Mouse (Mus musculus) intestine, embryonic 15.5 days (tissue): ENCODE data around the gene Prrt1. TPM values are rescaled to one million over a fixed set of nuclear protein-coding genes. Genes with fewer than 3 reads are reported as not detected.

ENCODE experiments used
- ATAC-seq: fragments of 200-750 bp; cut with Nextera tagmentation; 2 replicates; pipeline ENCODE4 v1.8.0; 2017; ENCODE audit warnings: moderate TSS enrichment, moderate library complexity
- H3K27ac ChIP-seq: fragments of 300-500 bp; sonication (generic); 2 replicates; pipeline ENCODE4 v1.5.1; 2015; ENCODE audit warnings: mild to moderate bottlenecking, inconsistent platforms
- H3K27me3 ChIP-seq: fragments of 300-500 bp; sonication (generic); replicated peaks from 2 replicates; pipeline ENCODE4 v1.6.1; 2015; ENCODE audit warnings: inconsistent platforms
- H3K36me3 ChIP-seq: fragments of 300-500 bp; sonication (generic); 2 replicates; pipeline ENCODE4 v1.6.1; 2015; ENCODE audit warnings: inconsistent platforms
- H3K4me1 ChIP-seq: fragments of 300-500 bp; sonication (generic); replicated peaks from 2 replicates; pipeline ENCODE4 v1.6.1; 2015; ENCODE audit warnings: inconsistent platforms
- H3K4me2 ChIP-seq: fragments of 300-500 bp; sonication (generic); replicated peaks from 2 replicates; pipeline ENCODE4 v1.6.1; 2015; ENCODE audit warnings: mild to moderate bottlenecking, inconsistent platforms
- H3K4me3 ChIP-seq: fragments of 300-500 bp; sonication (generic); replicated peaks from 2 replicates; pipeline ENCODE4 v1.5.1; 2015; ENCODE audit warnings: inconsistent platforms
- H3K9ac ChIP-seq: fragments of 300-500 bp; sonication (generic); 2 replicates; pipeline ENCODE4 v1.6.1; 2015; ENCODE audit warnings: inconsistent platforms
- H3K9me3 ChIP-seq: fragments of 300-500 bp; sonication (generic); 2 replicates; pipeline ENCODE4 v1.6.1; 2016; ENCODE audit warnings: inconsistent platforms
- WGBS: fragments of 180-500 bp; shearing (Covaris S2); methylation state at CpG from one replicate; pipeline ENCODE4 v1.1.7; 2015; 5-methylcytosine and 5-hydroxymethylcytosine counted together
- polyA plus RNA-seq: library from polyadenylated mRNA; unstranded; fragments of >200 nt; fragmentation: Nextera tagmentation; extraction: Ambion mirVana; gene quantifications from 2 replicates; pipeline ENCODE4 v1.2.1, GENCODE M21; 2015

Prrt1 gene
- polyA plus RNA-seq, 1 experiment from 2014 or later = 0.49 TPM

DNA sequence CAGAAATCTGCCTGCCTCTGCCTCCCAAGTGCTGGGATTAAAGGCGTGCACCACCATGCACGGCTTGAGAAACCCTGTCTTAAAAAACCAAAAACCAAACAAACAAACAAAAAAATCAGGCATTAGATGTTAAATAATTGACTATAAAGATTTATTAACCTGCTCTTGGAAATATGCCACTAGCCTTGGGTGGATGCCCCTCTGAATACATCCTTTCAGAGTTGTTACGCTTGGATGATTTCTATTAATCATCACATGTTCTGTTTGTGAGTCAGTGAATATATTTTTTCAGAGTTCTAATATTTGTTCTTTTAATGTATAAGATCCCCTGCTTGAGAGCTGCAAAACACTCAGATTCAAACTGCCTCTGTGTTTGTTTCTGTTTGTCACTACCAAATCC lies 4.4 kb upstream of the Prrt1 start:
- no peaks in the 10 kb centered on the region for H3K9me3 ChIP-seq
- no peak overlapping the region for H3K4me2 ChIP-seq
- no peak overlapping the region for H3K27ac ChIP-seq
- WGBS = 92% methylated on average over 3 of the region's 3 CpGs
- H3K4me3 ChIP-seq = no peak overlapping the region
- H3K4me1 ChIP-seq = peaks cover 20% of the 10 kb centered on the region
- no peak overlapping the region for H3K9ac ChIP-seq
- H3K27me3 ChIP-seq = peaks cover 3% of the 10 kb centered on the region
- ATAC-seq = no peak
- peaks cover 21% of the 10 kb centered on the region; the same call in 1 of the 2 replicates for H3K36me3 ChIP-seq

DNA sequence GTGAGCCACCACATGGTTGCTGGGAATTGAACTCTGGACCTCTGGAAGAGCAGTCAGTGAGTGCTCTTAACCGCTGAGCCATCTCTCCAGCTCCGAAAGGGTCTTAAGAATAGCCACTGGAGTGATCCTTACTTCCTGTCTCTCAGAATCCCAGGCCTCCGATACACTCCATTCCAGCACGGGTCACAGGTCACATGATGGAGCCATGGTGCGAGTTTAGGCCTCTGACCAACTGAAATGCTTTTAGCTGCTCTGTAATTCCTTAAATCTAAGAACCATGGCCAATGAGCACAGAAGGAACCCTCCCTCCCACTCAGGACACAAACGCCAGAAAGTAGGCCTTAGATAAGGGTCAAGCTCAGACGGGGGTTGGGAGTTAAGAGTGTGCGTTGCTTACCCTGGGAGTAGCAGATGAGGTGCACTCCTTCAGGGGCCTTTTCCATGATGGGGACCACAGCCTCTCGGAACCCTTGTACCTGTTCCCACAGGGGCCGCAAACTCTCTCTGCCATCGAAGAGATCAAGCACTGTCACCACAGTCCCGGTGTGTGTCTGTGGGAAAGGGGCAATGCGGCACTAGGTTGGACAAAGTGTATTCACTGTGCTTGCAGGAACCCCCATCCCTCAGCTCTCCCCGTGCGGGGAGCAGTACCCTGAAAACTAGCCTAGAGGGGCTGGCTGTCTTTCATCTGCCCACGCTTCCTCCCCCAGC lies 3.1 kb upstream of the Prrt1 start:
- ATAC-seq = no peak
- H3K27me3 ChIP-seq = peaks cover 15% of the 10 kb centered on the region
- 54% methylated on average over 16 of the region's 16 CpGs for WGBS
- no peaks in the 10 kb centered on the region for H3K9me3 ChIP-seq
- H3K27ac ChIP-seq = peak overlapping the region; percentile 96
- H3K36me3 ChIP-seq = peaks cover 20% of the 10 kb centered on the region; the same call in 1 of the 2 replicates
- H3K4me1 ChIP-seq = peaks cover 31% of the 10 kb centered on the region
- H3K4me2 ChIP-seq = peak overlapping the region; percentile 92
- H3K9ac ChIP-seq = peak overlapping the region; percentile 66
- H3K4me3 ChIP-seq = peak overlapping the region; percentile 69

DNA sequence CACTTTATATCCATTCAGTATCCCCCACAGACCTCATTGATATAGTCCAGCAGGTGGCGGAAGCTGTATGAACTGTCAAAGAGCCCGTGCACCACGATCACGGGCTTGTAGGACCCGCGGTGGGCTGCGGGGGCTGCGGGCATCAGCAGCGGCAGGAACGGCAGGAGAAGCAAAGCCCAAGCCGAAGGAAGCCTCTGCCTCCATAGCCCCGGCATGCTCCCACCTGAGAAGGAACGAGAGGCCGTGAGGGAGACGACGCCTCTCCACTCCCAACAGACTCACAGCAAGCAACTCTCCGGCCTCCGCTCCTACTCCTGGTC lies 2.6 kb upstream of the Prrt1 start:
- peak overlapping the region; percentile 69 for H3K4me3 ChIP-seq
- H3K4me1 ChIP-seq = peaks cover 36% of the 10 kb centered on the region
- no peaks in the 10 kb centered on the region for H3K9me3 ChIP-seq
- H3K4me2 ChIP-seq = peak overlapping the region; percentile 92
- ATAC-seq = peak; percentile 26; the same call in 1 of the 2 replicates
- peaks cover 18% of the 10 kb centered on the region; the same call in 1 of the 2 replicates for H3K36me3 ChIP-seq
- under 1% methylated on average over 18 of the region's 18 CpGs for WGBS
- peak overlapping the region; percentile 66 for H3K9ac ChIP-seq
- peaks cover 20% of the 10 kb centered on the region for H3K27me3 ChIP-seq
- peak overlapping the region; percentile 96 for H3K27ac ChIP-seq

DNA sequence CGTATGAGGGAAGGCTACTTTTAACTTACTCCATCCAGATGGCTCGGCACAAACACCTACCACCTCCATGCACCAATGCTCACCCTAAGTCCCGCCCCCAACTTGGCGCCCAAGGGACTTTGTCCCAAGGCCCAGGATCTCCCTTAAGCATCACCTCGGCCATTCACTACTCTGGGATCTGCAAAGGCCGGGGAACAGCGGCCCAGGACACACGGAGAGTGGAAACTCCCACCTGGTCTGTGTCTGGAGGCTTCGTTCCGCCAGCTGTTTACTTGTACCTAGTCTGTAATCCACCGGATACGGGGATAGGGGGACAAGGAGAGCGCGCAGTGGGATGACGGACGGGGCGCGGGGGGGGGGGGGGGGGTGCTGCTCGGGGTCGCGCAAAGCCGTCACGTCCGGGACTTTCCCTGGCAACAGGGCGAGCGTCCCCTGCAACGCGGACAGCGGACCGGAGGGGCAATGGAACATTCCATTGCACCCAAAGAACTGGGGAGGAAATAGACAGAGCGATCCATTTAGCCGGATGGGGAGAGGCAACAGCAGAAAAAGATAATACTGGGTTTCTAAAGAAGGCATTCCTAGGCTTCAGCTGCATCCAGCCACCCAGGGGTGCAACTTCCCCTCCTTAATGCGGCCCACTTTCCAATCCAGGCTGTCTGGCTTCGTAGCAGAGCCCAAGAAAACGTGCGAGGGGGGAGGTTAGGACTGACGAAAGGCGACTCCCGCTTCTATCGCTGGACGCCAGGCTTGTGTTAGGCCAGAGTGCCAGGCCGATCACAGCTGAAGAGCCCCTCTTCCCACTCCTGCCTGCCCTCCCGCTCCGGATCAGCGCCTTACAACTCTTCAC lies 2.0 kb upstream of the Prrt1 start:
- peak; percentile 83 for ATAC-seq
- H3K4me3 ChIP-seq = peak overlapping the region; percentile 69
- peaks cover 24% of the 10 kb centered on the region for H3K27me3 ChIP-seq
- peak overlapping the region; percentile 92 for H3K4me2 ChIP-seq
- peak overlapping the region; percentile 66 for H3K9ac ChIP-seq
- peaks cover 40% of the 10 kb centered on the region for H3K4me1 ChIP-seq
- H3K36me3 ChIP-seq = peaks cover 14% of the 10 kb centered on the region; the same call in 1 of the 2 replicates
- H3K27ac ChIP-seq = peak overlapping the region; percentile 96
- H3K9me3 ChIP-seq = no peaks in the 10 kb centered on the region
- WGBS = under 1% methylated on average over 42 of the region's 45 CpGs

DNA sequence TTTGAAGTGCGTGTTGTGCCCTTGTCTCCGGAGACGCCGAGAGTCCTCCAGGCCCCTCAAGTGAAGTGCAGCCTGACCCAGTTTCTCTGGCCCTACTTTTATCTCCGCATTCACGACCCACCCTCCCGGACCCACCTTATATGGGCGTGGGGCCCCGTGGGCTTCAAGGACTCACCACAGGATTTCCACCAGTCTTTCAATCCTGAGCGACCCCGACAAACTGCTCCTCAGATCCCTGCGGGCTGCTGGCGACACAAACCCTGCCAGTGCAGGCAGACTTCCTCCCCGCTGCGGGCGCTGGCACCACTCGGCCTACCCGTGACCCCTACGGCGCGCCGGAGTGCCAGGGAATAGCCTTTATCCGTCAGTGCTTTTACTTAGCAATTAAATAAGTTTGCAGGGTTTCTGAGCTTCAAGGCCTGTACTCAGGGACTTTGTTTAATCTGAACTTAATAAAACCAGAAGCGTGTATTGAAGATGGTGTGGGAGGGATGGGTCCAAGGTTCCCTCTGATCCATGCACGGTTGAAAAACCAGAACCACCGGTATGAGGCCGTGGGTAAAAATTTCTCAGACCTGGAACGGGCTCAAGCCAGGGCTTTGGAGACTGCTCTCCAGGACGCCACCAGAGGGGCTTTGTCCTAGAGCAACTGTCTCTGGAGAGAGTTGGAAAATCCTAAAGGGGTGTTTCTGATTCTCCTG lies 1.2 kb upstream of the Prrt1 start, which contains the start of gene Ppt2:
Gene Ppt2, minus strand, starts transcription at position 568 of the 701 bp plus-strand sequence.
- Histone ChIP-seq H3K4me1 (peaks cover 40% of the 10 kb centered on the region), H3K9me3 (no peaks in the 10 kb centered on the region), H3K4me2 (peak within 1 kb of the TSS; percentile 92), H3K9ac (peak within 1 kb of the TSS; percentile 66), H3K4me3 (peak within 1 kb of the TSS; percentile 69), H3K27ac (peak within 1 kb of the TSS; percentile 96), H3K27me3 (peaks cover 24% of the 10 kb centered on the region), H3K36me3 (peaks cover 6% of the 10 kb centered on the region; the same call in 1 of the 2 replicates)
- ATAC-seq = peak; percentile 44
- WGBS = 2% methylated on average over 29 of the region's 29 CpGs

DNA sequence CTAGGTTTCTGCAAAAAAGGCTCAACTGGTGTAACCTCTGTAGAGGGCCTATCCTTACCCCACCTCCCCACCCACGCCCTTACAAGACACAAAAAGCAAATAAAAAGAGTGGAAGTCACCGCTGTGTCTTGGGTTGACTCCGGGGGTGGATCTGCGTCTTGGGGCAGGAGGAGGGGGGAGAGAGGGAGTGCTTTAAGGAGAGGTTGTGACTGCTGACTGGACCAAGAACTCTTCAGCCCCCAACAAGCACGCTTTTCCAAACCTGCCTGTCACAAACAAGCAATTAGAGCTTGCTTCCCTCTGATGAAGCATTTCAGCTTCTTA lies 727 bp upstream of the Prrt1 start:
- Histone ChIP-seq H3K27me3 (peaks cover 26% of the 10 kb centered on the region), H3K4me2 (peak overlapping the region; percentile 92), H3K4me1 (peaks cover 40% of the 10 kb centered on the region), H3K9me3 (no peaks in the 10 kb centered on the region), H3K27ac (peak overlapping the region; percentile 96), H3K9ac (peak overlapping the region; percentile 66), H3K36me3 (peaks cover 5% of the 10 kb centered on the region; the same call in 1 of the 2 replicates), H3K4me3 (peak overlapping the region; percentile 69)
- no peak for ATAC-seq
- 19% methylated on average over 5 of the region's 5 CpGs for WGBS

DNA sequence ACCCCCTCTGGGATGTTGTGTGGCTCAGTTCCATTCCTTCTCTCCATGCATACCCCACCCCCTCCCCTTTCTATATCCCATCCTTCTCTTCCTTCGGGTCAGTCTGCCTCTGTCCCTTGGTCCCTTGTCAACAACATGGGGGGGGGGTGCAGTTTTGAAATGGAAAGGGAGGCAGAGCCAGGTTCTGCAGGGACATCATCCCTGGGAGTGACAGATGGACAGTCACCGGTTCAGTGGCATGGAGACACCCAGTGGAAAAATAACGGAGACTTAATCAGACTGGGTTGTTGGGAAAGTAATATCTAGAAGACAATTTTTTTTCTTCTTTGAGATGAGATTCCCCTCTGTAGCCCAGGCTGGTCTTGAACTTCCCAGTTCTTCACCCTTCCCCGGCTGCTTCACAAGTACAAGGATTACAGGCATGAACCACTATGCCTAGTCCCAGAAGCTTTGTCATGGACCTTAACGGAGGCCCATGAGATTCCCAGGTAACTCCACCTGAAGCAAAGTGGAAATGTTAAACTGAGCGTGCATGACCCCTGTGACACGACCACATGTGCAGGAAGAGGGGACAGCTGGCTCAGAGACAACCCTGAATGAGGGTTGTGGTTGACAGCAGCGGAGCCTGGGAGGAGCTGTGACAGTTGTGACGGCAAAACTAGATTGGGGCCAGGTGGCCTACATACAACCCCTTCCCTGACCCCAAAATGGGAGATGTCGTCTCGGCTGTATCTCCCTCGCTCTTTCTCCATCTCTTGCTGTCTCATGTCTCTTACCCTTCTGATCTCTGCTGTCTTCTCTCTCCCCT lies 667 bp downstream of the Prrt1 start:
- Histone ChIP-seq H3K9me3 (no peaks in the 10 kb centered on the region), H3K9ac (no peak overlapping the region), H3K36me3 (peaks cover 5% of the 10 kb centered on the region; the same call in 1 of the 2 replicates), H3K4me2 (peak overlapping the region; percentile 92), H3K27ac (no peak overlapping the region), H3K4me1 (peaks cover 40% of the 10 kb centered on the region), H3K4me3 (peak overlapping the region; percentile 69; the same call in 1 of the 2 replicates), H3K27me3 (peaks cover 26% of the 10 kb centered on the region)
- WGBS = 31% methylated on average over 12 of the region's 12 CpGs
- no peak for ATAC-seq

DNA sequence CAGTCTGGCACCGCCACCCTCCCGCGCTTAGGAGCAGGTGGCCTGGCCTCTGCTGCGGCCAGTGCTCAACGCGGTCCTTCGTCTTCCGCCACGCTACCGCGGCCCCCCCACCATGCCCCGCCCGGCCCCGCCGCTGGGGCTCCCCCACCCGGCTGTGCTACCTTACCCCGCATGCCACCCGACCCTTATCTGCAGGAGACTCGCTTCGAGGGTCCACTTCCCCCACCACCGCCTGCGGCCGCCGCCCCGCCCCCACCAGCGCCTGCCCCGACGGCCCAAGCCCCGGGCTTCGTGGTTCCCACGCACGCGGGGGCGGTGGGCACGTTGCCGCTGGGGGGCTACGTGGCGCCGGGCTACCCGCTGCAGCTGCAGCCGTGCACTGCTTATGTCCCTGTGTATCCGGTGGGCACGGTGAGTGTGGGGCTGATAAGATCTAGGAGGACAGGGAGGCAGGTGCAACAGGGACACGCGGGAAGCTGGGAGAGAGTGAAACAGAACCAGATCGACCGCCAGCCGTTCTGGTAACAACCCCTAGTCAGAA lies 1.5 kb downstream of the Prrt1 start:
- Histone ChIP-seq H3K36me3 (no peaks in the 10 kb centered on the region; the same call in 1 of the 2 replicates), H3K27ac (no peak overlapping the region), H3K9ac (peak overlapping the region; percentile 36), H3K4me1 (peaks cover 40% of the 10 kb centered on the region), H3K9me3 (no peaks in the 10 kb centered on the region), H3K27me3 (peaks cover 26% of the 10 kb centered on the region), H3K4me3 (peak overlapping the region; percentile 29), H3K4me2 (peak overlapping the region; percentile 88)
- ATAC-seq = no peak
- 5% methylated on average over 42 of the region's 48 CpGs for WGBS

DNA sequence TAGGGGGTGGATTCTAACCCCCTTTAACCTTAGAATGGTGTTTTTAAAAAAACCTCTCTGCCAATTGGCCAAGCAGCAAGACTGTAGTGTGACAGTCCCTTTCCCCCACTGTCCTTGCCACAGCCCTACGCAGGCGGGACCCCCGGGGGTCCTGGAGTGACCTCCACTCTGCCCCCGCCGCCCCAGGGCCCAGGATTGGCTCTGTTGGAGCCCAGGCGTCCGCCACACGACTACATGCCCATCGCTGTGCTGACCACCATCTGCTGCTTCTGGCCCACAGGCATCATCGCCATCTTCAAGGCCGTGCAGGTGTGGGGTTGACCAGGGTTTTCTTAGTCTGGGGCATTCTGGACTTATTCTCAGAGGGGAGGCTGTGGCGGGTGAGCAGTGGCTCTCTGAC lies 2.3 kb downstream of the Prrt1 start:
- Histone ChIP-seq H3K4me1 (peaks cover 34% of the 10 kb centered on the region), H3K36me3 (no peaks in the 10 kb centered on the region), H3K9me3 (no peaks in the 10 kb centered on the region), H3K9ac (peak overlapping the region; percentile 29), H3K27ac (no peak overlapping the region), H3K4me2 (peak overlapping the region; percentile 88), H3K27me3 (peaks cover 26% of the 10 kb centered on the region), H3K4me3 (peak overlapping the region; percentile 28)
- ATAC-seq = no peak
- WGBS = 20% methylated on average over 11 of the region's 12 CpGs

DNA sequence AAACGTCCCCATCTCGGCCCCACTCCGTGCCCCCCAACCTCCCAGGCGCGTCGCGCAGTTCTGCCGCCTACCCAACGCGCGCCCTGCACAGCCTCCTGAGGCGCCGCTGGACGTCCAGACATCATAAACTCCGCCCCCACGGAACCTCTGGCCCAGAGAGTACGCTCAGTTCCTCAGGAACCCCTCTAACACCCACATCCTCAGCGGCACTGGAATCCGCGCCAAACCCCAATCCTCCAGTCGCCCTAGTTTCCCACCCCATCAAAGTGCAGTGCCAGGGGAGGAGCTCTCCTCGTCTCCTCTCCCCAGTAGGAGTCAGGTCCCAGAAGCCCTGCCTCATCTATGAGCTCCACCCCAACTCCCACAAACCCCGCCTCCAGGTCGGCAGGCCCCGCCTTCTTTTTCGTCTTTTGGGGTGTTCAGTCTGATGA lies 2.9 kb downstream of the Prrt1 start:
- Histone ChIP-seq H3K4me1 (peaks cover 32% of the 10 kb centered on the region), H3K27ac (no peak overlapping the region), H3K9me3 (no peaks in the 10 kb centered on the region), H3K27me3 (peaks cover 26% of the 10 kb centered on the region), H3K9ac (peak overlapping the region; percentile 29), H3K4me3 (peak overlapping the region; percentile 28), H3K36me3 (no peaks in the 10 kb centered on the region), H3K4me2 (peak overlapping the region; percentile 88)
- WGBS = 2% methylated on average over 26 of the region's 26 CpGs
- ATAC-seq = peak; percentile 43

DNA sequence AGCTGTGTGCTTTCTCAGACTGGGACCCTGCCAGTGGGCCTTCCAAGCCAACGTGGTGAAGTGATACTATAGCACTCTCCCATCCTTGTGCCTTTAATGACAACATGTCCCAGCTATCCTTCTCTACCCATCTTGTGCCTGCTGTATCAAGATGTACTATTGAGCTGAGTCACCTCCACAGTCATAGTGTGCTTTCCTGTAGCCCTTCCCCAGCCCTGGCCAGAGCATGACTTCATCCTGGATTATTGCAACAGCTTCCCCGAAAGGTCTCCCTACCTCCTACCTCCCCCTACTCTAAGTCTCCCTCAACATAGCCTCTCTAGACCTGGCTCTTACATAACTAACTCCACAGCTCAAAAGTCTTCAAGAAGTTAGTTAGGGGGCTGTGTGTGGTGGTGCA lies 6.3 kb downstream of the Prrt1 start:
- Histone ChIP-seq H3K27me3 (peaks cover 16% of the 10 kb centered on the region), H3K36me3 (no peaks in the 10 kb centered on the region), H3K4me3 (no peak overlapping the region), H3K4me1 (peaks cover 16% of the 10 kb centered on the region), H3K4me2 (no peak overlapping the region), H3K9ac (no peak overlapping the region), H3K27ac (no peak overlapping the region), H3K9me3 (no peaks in the 10 kb centered on the region)
- 72% methylated on average over 2 of the region's 2 CpGs for WGBS
- no peak for ATAC-seq
